8 mouse cellular contexts compared by ENCODE assay signal in the genomic region with DNA sequence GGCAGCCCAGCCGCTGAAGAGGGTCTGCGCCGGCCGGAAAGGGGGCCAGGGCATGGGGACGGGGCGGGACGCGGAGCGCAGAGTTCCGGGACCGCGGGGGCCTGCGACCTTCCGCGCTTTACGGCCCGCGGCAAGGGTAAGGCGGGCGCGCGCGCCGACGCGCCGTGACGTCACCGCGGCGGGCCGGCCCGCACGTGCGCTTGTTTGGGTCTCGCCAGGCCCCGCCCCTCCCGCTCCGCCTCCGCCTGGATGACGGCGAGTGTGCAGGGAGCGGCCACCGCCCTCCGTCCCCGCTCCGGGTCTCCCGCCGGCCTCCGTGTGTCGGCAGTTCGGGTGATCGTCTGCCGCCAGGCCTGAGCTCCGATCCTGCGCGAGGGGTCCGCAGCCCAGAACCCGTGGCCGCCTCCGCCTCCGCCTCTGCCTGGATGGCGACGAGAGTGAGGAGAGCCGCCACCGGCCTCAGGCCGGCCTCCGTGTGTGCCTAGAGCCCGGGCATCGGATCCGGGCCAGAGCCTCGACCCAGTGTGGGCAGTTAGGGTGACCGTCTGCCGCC. TPM values are rescaled to one million over a fixed set of nuclear protein-coding genes. Genes with fewer than 3 reads are reported as not detected.
DNase-seq lines count a peak whose midpoint lies in the region; ATAC-seq lines count a peak whose summit lies in the region.
"Not testable (repeated sequence)": the region's sequence is repeated elsewhere in the genome, so short reads cannot be mapped to it uniquely, and the experiment has no call there.

No protein-coding gene starts in this region.

- peak overlapping the region; percentile 67 for H3K4me3 ChIP-seq in embryonic facial prominence, embryonic 14.5 days (ENCODE audit: low read depth, low read length)
- peak overlapping the region; percentile 65 for H3K4me3 ChIP-seq in kidney, embryonic 14.5 days (ENCODE audit: low read length)
- H3K4me3 ChIP-seq in limb, embryonic 15.5 days = peak overlapping the region; percentile 70

- H3K4me2 ChIP-seq in embryonic facial prominence, embryonic 14.5 days (ENCODE audit: low read depth, low read length) = peak overlapping the region; percentile 79
- peak overlapping the region; percentile 79 for H3K4me2 ChIP-seq in kidney, embryonic 14.5 days (replicated peaks; ENCODE audit: low read depth, low read length)
- H3K4me2 ChIP-seq in limb, embryonic 15.5 days = peak overlapping the region; percentile 84

- H3K4me1 ChIP-seq in embryonic facial prominence, embryonic 14.5 days (ENCODE audit: control insufficient read depth, insufficient read depth, low read length); kidney, embryonic 14.5 days (ENCODE audit: control insufficient read depth, insufficient read depth, low read length): not testable (repeated sequence)
- peaks cover 14% of the 10 kb centered on the region for H3K4me1 ChIP-seq in limb, embryonic 15.5 days

- H3K9ac ChIP-seq in embryonic facial prominence, embryonic 14.5 days (ENCODE audit: low read depth, low read length) = peak overlapping the region; percentile 75
- peak overlapping the region; percentile 68 for H3K9ac ChIP-seq in kidney, embryonic 14.5 days (ENCODE audit: low read depth, low read length)
- peak overlapping the region; percentile 71 for H3K9ac ChIP-seq in limb, embryonic 15.5 days

- under 1% methylated on average over 18 of the region's 74 CpGs for WGBS in embryonic facial prominence, embryonic 14.5 days
- WGBS in kidney, embryonic 14.5 days = under 1% methylated on average over 61 of the region's 74 CpGs
- under 1% methylated on average over 53 of the region's 74 CpGs for WGBS in limb, embryonic 15.5 days

- H3K36me3 ChIP-seq in embryonic facial prominence, embryonic 14.5 days (ENCODE audit: control insufficient read depth, insufficient read depth, low read length); kidney, embryonic 14.5 days (ENCODE audit: control insufficient read depth, insufficient read depth, low read length); limb, embryonic 15.5 days: not testable (repeated sequence)

- not testable (repeated sequence) for H3K27me3 ChIP-seq in embryonic facial prominence, embryonic 14.5 days (replicated peaks; ENCODE audit: control insufficient read depth, insufficient read depth, low read length); kidney, embryonic 14.5 days (ENCODE audit: control insufficient read depth, insufficient read depth, low read length); limb, embryonic 15.5 days

- not testable (repeated sequence) for H3K27ac ChIP-seq in embryonic facial prominence, embryonic 14.5 days (replicated peaks; ENCODE audit: low read depth, low read length); kidney, embryonic 14.5 days (ENCODE audit: low read depth, low read length)
- H3K27ac ChIP-seq in limb, embryonic 15.5 days = peak overlapping the region; percentile 59; the same call in 1 of the 2 replicates

- peak; percentile 94 for ATAC-seq in embryonic facial prominence, embryonic 14.5 days (ENCODE audit: low read depth)
- peak; percentile 96 for ATAC-seq in kidney, embryonic 14.5 days (ENCODE audit: low FRiP score, low TSS enrichment)
- ATAC-seq in limb, embryonic 15.5 days (ENCODE audit: insufficient number of reproducible peaks, low FRiP score, low TSS enrichment, low read depth) = peak; percentile 90

- H3K9me3 ChIP-seq in embryonic facial prominence, embryonic 14.5 days (ENCODE audit: control insufficient read depth, low read length); kidney, embryonic 14.5 days (ENCODE audit: control insufficient read depth, low read length); limb, embryonic 15.5 days: not testable (repeated sequence)

- DNase-seq in 3T3-L1 (ENCODE audit: low read depth, low spot score) = peak; percentile 85
- peak; percentile 85 to 89 for DNase-seq in adrenal gland, postnatal 4 days (ENCODE audit: low spot score in 2 of 2)
- peak; percentile 92 for DNase-seq in embryonic facial prominence, embryonic 14.5 days (ENCODE audit: low spot score)
- DNase-seq in heart, adult 9 months (ENCODE audit: low spot score in 2 of 2) = peak; percentile 92 to 93
- peak; percentile 62 to 84 for DNase-seq in monocyte, adult 2 months (ENCODE audit: low read depth in 1 of 2, low spot score in 2 of 2)
- DNase-seq in spleen, postnatal 36 days (ENCODE audit: low spot score in 2 of 2) = peak; percentile 92

RNA-seq across cellular contexts. Expression of a gene that starts 51.1 kb away (rescaled TPM):
- 10 to 100 TPM; 40.0 to 40.7 TPM for total RNA-seq in adrenal gland, postnatal 4 days (2021)
- polyA plus RNA-seq in embryonic facial prominence, embryonic 14.5 days (2014; fragmentation: Nextera tagmentation; extraction: Ambion mirVana) = 7.0 and 7.4 TPM in 2 replicates
- polyA plus RNA-seq in kidney, embryonic 14.5 days (2014; fragmentation: Nextera tagmentation; extraction: Ambion mirVana) = 3.9 and 8.6 TPM in 2 replicates
- polyA plus RNA-seq in limb, embryonic 15.5 days (2015; fragmentation: Nextera tagmentation; extraction: Ambion mirVana) = 8.9 and 10.0 TPM in 2 replicates

RNA-seq across cellular contexts. Expression of a gene that starts 53.3 kb away (rescaled TPM):
- total RNA-seq in adrenal gland, postnatal 4 days (2021) = 10 to 100 TPM in 1 of 2 experiments, under 1 TPM in 1; 0.23 to 15.9 TPM
- polyA plus RNA-seq in embryonic facial prominence, embryonic 14.5 days (2014; fragmentation: Nextera tagmentation; extraction: Ambion mirVana) = 0.68 and 0.97 TPM in 2 replicates
- 51.6 and 59.0 TPM in 2 replicates for polyA plus RNA-seq in kidney, embryonic 14.5 days (2014; fragmentation: Nextera tagmentation; extraction: Ambion mirVana)
- polyA plus RNA-seq in limb, embryonic 15.5 days (2015; fragmentation: Nextera tagmentation; extraction: Ambion mirVana) = not detected in 2 replicates

Comparison
In these comparisons a context has a peak if more than half of its experiments do, and no peak if none do; other contexts are left out.
1. RNA of a gene that starts 53.3 kb away (polyA plus RNA-seq): 51.6 to 59.0 TPM in kidney, embryonic 14.5 days; 0.68 to 0.97 TPM in embryonic facial prominence, embryonic 14.5 days and not detected in limb, embryonic 15.5 days; every median in the first group is over 10 times any median in the second.
2. Peak in every context shown above with its lines, with median percentiles within 50 percentile points of each other: DNase-seq, ATAC-seq, H3K4me2 ChIP-seq, H3K4me3 ChIP-seq and H3K9ac ChIP-seq.